Mouse (Mus musculus) megakaryocyte-erythroid progenitor cell, adult 5-6 weeks (primary cell): Measurements from ENCODE around the gene Ush2a. TPM values are rescaled to one million over a fixed set of nuclear protein-coding genes. Genes with fewer than 3 reads are reported as not detected.

Experiments
- ATAC-seq: replicated peaks from 2 replicates; pipeline ENCODE4 v1.8.0; 2016; ENCODE audit warnings: mild to moderate bottlenecking, inconsistent platforms; ENCODE audit not compliant: severe bottlenecking, poor library complexity, low FRiP score, low TSS enrichment
- total RNA-seq, 2 experiments: library from RNA; stranded (forward) in 1 of 2; stranded (reverse) in 1 of 2; fragments of 200-1000, 215-1000 nt in 1 of 2; fragments of >200 nt in 1 of 2; fragmentation: Nextera tagmentation in 1 of 2; gene quantifications; 2 replicates each; pipeline ENCODE4 v1.2.3; 2014 to 2017

Gene Ush2a
- total RNA-seq (2014; fragmentation: Nextera tagmentation) (not detected in 2 replicates), total RNA-seq (2017) (not detected in 2 replicates)

DNA sequence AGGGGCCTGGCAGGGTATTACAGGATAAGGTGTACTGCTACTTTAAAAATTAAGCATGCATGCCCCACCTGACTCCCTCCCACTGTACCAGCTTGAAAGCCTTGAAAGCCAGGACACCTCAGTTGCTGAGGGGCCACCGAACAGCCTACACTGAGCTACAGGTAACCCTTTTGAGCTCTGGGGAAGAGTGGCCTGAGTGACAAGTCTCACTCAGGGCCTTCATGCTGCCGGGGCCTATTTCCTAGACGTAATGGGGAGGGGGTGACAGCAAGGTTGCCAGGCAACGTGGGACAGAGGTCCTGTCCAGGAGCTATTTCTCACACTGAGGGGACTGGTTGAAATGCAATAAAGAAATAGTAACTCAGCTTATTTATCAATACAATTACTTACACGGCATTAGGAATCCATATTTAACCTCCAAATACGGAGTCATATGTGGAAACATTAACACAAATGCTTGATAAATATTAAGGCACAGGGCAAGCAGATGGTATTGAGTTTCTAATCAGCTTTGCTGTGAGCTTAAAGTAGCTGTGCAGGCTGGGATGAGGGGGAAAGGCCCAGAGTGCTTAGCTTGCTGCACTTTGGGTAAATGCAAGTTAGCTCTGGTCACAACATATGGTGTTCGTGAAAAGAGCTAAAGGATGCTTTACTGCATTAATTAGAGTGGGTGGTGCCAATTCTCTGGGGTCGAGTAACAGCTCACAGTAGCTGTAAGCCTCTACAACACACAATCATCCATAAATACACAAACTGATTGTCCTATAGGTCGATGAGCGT lies at the start of gene Ush2a:
TSS of gene Ush2a (plus strand) at position 121 of the 780 bp plus-strand sequence.
- no peak for ATAC-seq

- ATAC-seq, result no peak
Observed at GRCm38 (mm10) chr1:188214885-188215611, 46.8 kb upstream of the Ush2a start.

GRCm38 (mm10) chr1:188221226-188221792 lies 40.5 kb upstream of the Ush2a start:
- ATAC-seq, result no peak

DNA sequence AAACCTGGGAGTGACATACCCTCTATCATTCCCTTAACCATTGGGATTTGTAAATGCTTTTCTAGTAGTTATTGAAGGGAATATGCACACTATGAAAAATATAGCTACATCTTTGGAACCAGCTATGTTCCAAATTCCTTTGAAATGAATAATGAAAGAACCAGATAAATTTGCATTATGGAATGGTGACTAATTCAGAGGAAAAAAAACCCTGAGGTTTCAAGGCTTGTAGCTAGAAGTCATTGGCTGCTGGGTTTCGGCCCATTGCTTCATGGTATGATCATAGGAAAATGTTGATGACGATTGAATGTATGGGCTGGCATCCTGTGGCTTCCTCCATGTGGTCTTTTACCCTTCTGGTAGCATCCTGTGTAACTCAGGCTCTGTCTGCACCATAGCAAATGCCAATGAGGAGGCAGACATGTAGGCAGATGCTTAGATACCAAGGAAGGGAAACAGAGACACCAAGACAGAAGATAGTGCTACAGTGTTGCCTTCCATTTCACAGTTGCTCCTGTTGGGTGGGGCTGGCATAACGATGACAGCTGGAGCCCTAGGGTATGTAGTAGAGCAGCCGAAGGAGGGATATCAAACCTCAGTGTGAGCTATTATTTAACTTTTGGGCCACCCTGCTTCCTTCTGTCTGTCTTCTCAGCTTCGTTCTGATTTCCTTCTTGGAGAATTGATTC lies 28.6 kb upstream of the Ush2a start:
- no peak for ATAC-seq

- ATAC-seq, result no peak
Observed at GRCm38 (mm10) chr1:188238636-188239035, 23.2 kb upstream of the Ush2a start.

- ATAC-seq, result no peak
Observed at GRCm38 (mm10) chr1:188241766-188242165, 20.1 kb upstream of the Ush2a start.

GRCm38 (mm10) chr1:188257500-188257899 lies 4.3 kb upstream of the Ush2a start:
- ATAC-seq, result no peak

- ATAC-seq, result no peak
Observed at GRCm38 (mm10) chr1:188260259-188261107, 1.3 kb upstream of the Ush2a start.

DNA sequence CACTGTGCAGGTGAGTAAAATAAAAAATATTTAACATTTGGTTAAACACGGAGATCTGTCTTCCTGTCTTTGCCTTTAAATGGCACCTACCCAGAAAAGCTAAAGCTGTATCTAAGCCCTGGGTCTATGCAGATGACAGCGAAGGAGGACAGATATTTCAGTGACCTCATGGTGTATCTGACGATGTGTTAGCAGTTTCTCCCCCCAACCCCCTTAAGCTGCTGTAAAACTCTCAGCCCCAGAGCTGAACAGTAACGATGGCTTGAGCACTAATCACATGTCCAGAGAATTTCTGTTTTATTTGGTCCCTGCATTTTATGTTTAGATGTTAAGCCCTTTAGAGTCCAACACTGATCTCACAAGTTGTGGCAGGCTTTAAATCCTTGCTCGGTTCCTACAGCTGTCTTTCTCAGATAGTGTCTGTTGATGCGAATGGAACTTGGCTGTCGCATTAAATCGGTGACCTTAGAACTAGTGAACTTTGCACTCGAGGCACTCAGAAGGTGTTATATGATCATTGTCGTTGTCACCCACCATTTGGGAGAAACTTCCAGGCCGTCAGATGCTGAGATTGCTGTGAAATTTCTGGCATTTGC lies 5.4 kb downstream of the Ush2a start:
- ATAC-seq, result no peak

- no peak for ATAC-seq
Observed at GRCm38 (mm10) chr1:188269071-188269470, 7.2 kb downstream of the Ush2a start.

GRCm38 (mm10) chr1:188313303-188313702 lies 51.5 kb downstream of the Ush2a start:
- no peak for ATAC-seq

DNA sequence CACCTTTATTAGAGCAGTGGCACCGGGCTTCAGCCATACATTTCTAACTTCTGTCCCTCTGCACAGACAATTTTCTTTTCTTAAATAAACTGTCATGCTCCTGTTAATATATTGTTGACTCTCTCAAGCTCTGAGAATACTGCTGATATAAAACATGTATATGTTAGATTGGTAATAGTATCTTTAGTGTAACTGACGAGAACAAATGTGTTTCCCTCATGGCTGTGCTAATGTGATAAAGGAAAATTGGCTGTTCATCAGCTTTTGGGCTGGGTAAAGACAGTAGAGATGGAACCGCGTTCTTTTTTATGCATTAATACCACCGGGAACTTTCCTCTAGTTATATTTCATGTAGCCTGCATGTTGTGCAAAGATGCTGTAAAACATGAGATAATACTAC lies 54.8 kb downstream of the Ush2a start:
- ATAC-seq, result peak; percentile 82

- no peak for ATAC-seq
Observed at GRCm38 (mm10) chr1:188320204-188320603, 58.4 kb downstream of the Ush2a start.

GRCm38 (mm10) chr1:188321534-188321933 lies 59.7 kb downstream of the Ush2a start:
- ATAC-seq, result peak; percentile 91

DNA sequence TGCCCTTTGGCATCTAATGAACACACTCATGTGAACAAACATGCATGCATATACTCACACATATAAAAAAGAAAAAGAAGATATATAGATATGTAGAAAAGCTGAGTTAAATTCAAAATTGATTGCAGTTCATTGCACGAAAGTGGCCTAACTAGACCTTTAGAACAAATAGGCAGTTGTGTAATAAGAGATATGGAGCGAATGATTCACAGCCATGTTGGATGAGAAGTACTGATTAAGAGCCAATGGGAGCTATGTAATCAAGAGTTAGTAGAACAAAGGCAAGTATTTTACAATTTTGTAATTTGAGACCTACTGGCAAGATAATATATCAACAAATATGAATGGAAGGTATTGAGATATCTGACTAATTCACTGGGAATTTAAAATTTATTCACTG lies 68.6 kb downstream of the Ush2a start:
- ATAC-seq, result no peak

DNA sequence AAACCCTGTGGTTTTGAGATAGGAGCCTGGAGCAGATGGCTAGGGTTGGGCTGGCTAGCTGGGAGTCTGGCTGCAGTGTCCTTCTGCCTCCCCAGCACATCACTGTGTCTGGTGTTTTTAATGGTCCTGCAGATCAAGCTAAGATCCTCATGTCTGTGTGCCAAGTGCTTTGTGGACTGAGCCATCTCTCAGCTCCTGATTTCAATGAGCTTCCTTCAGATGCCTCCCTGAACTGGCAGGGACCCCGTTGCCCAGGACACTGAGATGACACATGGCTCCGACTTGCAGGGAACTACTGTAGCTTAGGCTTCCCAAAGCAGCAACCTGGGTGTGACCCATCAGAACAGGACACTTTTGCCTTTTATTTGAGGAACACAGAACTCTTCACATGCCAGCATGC lies 72.1 kb downstream of the Ush2a start:
- peak; percentile 34 for ATAC-seq

DNA sequence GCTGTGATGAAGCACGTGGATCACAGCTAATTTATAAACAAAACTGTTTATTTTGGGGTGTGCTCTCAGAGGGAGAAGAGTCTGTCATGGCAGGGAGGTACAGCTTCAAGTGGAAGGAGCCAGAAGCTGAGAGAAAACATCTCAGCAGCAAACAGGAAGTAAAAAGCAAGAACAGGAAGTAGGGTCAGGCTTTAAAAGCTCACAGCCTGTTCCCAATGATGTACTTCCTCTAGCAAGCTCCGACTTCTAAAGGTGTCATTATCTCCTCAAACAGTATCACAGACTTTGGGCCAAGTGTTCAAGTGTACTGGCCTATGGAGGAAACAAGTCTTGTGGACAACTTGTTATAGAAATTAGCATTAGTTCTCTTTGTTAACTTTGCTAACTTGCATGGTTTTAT lies 85.9 kb downstream of the Ush2a start:
- ATAC-seq, result no peak

- ATAC-seq, result no peak
Observed at GRCm38 (mm10) chr1:188354726-188355125, 92.9 kb downstream of the Ush2a start.

GRCm38 (mm10) chr1:188363548-188363947 lies 101.7 kb downstream of the Ush2a start:
- ATAC-seq, result no peak
